ENCODE assay signal across 8 mouse cellular contexts in the genomic region with DNA sequence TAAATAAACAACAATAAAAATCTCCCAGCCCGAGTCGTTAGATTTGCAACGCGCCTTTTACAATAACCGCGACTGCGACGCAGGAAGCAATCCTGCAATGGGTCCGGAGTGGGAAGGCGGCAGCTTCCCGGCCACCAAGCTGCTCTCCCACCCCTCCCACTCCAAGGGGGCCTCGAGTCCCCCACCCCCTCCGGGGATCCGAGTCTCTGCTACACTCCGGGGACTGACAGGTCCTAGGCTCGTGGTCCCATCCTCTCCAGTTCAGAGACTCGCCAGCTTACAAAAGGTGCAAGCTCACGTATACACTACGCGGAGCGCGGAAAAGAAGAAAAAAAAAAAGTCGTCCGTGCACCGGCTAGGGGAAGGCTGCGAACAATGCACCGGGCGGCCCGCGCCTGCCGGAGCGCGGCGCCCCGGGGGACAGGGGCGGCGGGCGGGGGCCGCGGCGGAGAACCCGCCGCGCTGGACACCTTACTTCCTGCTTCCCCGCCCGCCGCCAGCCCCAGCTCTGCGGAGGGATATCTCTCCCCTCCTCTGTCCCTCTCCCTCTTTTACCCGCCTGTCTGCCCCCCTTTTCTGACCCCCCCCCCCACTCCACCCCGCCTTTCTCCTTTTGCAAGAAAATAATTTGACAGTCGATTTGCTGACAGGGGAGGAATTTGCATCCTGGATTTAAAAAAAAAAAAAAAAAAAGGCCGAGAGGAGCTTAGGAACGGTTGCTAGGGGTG.
A peak's percentile ranks its signal among the peaks of the same experiment; 100 is the strongest.
DNase-seq lines count a peak whose midpoint lies in the region; ATAC-seq and TF ChIP-seq lines count a peak whose summit lies in the region.

No protein-coding gene starts in this region.

- H3K4me3 ChIP-seq in embryonic facial prominence, embryonic 14.5 days (ENCODE audit: low read depth, low read length) = peak overlapping the region; percentile 74
- H3K4me3 ChIP-seq in hindbrain, embryonic 10.5 days = peak overlapping the region; percentile 67
- H3K4me3 ChIP-seq in limb, embryonic 14.5 days (replicated peaks; ENCODE audit: low read length) = peak overlapping the region; percentile 63
- H3K4me3 ChIP-seq in midbrain, postnatal 0 days (ENCODE audit: low read depth, low read length) = peak overlapping the region; percentile 70

- H3K36me3 ChIP-seq in embryonic facial prominence, embryonic 14.5 days (ENCODE audit: control insufficient read depth, insufficient read depth, low read length) = 0 out of 2 replicates have a peak, but pooled peaks cover 6% of the 10 kb centered on the region
- peaks cover 8% of the 10 kb centered on the region; the same call in 1 of the 2 replicates for H3K36me3 ChIP-seq in hindbrain, embryonic 10.5 days
- no peaks in the 10 kb centered on the region; the same call in 1 of the 2 replicates for H3K36me3 ChIP-seq in limb, embryonic 14.5 days (ENCODE audit: control insufficient read depth, insufficient read depth, low read length)
- no peaks in the 10 kb centered on the region for H3K36me3 ChIP-seq in midbrain, postnatal 0 days (ENCODE audit: insufficient read depth, low read length)

- H3K4me2 ChIP-seq in embryonic facial prominence, embryonic 14.5 days (ENCODE audit: low read depth, low read length) = peak overlapping the region; percentile 91
- H3K4me2 ChIP-seq in limb, embryonic 14.5 days (replicated peaks; ENCODE audit: low read depth, low read length, severe bottlenecking) = peak overlapping the region; percentile 86
- H3K4me2 ChIP-seq in midbrain, postnatal 0 days (ENCODE audit: low read depth, low read length, poor library complexity, severe bottlenecking) = peak overlapping the region; percentile 67

- no peaks in the 10 kb centered on the region for H3K9me3 ChIP-seq in embryonic facial prominence, embryonic 14.5 days (ENCODE audit: control insufficient read depth, low read length)
- H3K9me3 ChIP-seq in hindbrain, embryonic 10.5 days = no peaks in the 10 kb centered on the region
- no peaks in the 10 kb centered on the region for H3K9me3 ChIP-seq in limb, embryonic 14.5 days (ENCODE audit: control insufficient read depth, low read length)
- H3K9me3 ChIP-seq in midbrain, postnatal 0 days (ENCODE audit: low read length) = no peaks in the 10 kb centered on the region

- peaks cover 27% of the 10 kb centered on the region for H3K4me1 ChIP-seq in embryonic facial prominence, embryonic 14.5 days (ENCODE audit: control insufficient read depth, insufficient read depth, low read length)
- peaks cover 44% of the 10 kb centered on the region for H3K4me1 ChIP-seq in hindbrain, embryonic 10.5 days (replicated peaks)
- peaks cover 27% of the 10 kb centered on the region for H3K4me1 ChIP-seq in limb, embryonic 14.5 days (ENCODE audit: control insufficient read depth, insufficient read depth, low read length)
- H3K4me1 ChIP-seq in midbrain, postnatal 0 days (ENCODE audit: insufficient read depth, low read length) = peaks cover 4% of the 10 kb centered on the region; the same call in 1 of the 2 replicates

- H3K27ac ChIP-seq in embryonic facial prominence, embryonic 14.5 days (replicated peaks; ENCODE audit: low read depth, low read length) = peak overlapping the region; percentile 98
- peak overlapping the region; percentile 99 for H3K27ac ChIP-seq in hindbrain, embryonic 10.5 days
- peak overlapping the region; percentile 95 for H3K27ac ChIP-seq in limb, embryonic 14.5 days (replicated peaks; ENCODE audit: low read depth, low read length)
- H3K27ac ChIP-seq in midbrain, postnatal 0 days (ENCODE audit: low read depth, low read length) = peak overlapping the region; percentile 98

- ATAC-seq in embryonic facial prominence, embryonic 14.5 days (ENCODE audit: low read depth) = peak; percentile 17
- ATAC-seq in limb, embryonic 14.5 days (ENCODE audit: low FRiP score, low read depth) = peak; percentile 39
- ATAC-seq in midbrain, postnatal 0 days (ENCODE audit: low FRiP score) = peak; percentile 66

- TF ChIP-seq CTCF in midbrain, postnatal 0 days (IDR thresholded peaks at IDR 0.05) = no peak

- H3K9ac ChIP-seq in embryonic facial prominence, embryonic 14.5 days (ENCODE audit: low read depth, low read length) = peak overlapping the region; percentile 82
- peak overlapping the region; percentile 77 for H3K9ac ChIP-seq in limb, embryonic 14.5 days (ENCODE audit: low read depth, low read length, severe bottlenecking)
- peak overlapping the region; percentile 97 for H3K9ac ChIP-seq in midbrain, postnatal 0 days (replicated peaks; ENCODE audit: low read length, poor library complexity, severe bottlenecking)

- TF ChIP-seq POLR2A in limb, embryonic 14.5 days (IDR thresholded peaks at IDR 0.05; ENCODE audit: borderline replicate concordance, extremely low read depth, insufficient read depth, insufficient read length) = no peak

- under 1% methylated on average over 34 of the region's 53 CpGs for WGBS in embryonic facial prominence, embryonic 14.5 days
- under 1% methylated on average over 52 of the region's 53 CpGs for WGBS in hindbrain, embryonic 10.5 days
- under 1% methylated on average over 38 of the region's 53 CpGs for WGBS in limb, embryonic 14.5 days
- WGBS in midbrain, postnatal 0 days = under 1% methylated on average over 44 of the region's 53 CpGs

- peak; percentile 52 for DNase-seq in layer of hippocampus, adult 11-12 months (ENCODE audit: low spot score)
- DNase-seq in layer of hippocampus, adult 9-10 months (ENCODE audit: low spot score) = no peak
- peak; percentile 53 for DNase-seq in adipocyte (ENCODE audit: low spot score)
- DNase-seq in embryonic facial prominence, embryonic 14.5 days (ENCODE audit: low spot score) = peak; percentile 92
- peak; percentile 76 for DNase-seq in hindbrain, embryonic 10.5 days (ENCODE audit: low spot score)
- DNase-seq in limb, embryonic 14.5 days (ENCODE audit: low spot score) = peak; percentile 86
- peak; percentile 83 for DNase-seq in midbrain, postnatal 0 days (ENCODE audit: low spot score)
- peak; percentile 76 for DNase-seq in testis, postnatal 10 days (ENCODE audit: low spot score)

- no peaks in the 10 kb centered on the region for H3K27me3 ChIP-seq in embryonic facial prominence, embryonic 14.5 days (replicated peaks; ENCODE audit: control insufficient read depth, insufficient read depth, low read length)
- peaks cover 9% of the 10 kb centered on the region; the same call in 1 of the 2 replicates for H3K27me3 ChIP-seq in hindbrain, embryonic 10.5 days (ENCODE audit: insufficient read depth, poor library complexity, severe bottlenecking)
- no peaks in the 10 kb centered on the region for H3K27me3 ChIP-seq in limb, embryonic 14.5 days (ENCODE audit: control insufficient read depth, insufficient read depth, low read length)
- H3K27me3 ChIP-seq in midbrain, postnatal 0 days (ENCODE audit: insufficient read depth, low read length) = no peaks in the 10 kb centered on the region
